Mouse (Mus musculus) thymus, postnatal 10 days (tissue): ENCODE results near the gene Olfr832.
"Not testable (repeated sequence)": the region's sequence is repeated elsewhere in the genome, so short reads cannot be mapped to it uniquely, and the experiment has no call there.

Source experiments
- DNase-seq, 2 experiments: peaks; one replicate each; pipeline ENCODE4 v3.0.0; 2021; ENCODE audit warnings: low spot score in 2 of 2

The Olfr832 gene

DNA sequence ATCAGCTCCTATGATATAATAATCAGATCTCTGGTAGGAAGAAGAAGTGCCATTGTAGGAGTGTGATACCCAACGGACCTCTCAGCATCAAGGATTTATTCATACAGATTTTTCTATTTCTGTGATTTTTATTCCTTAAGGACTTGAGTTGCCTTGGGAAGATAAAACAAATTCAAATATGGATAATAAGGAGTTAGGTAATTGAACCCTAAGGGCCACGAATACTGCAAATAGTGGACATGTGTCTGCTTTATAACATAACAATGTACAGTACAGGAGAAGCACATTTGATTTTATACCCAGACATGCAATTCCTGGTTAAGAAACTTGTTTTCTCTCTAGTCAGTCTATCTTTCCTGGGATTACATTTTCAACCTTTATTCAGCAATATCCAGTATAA is at the start of gene Olfr832:
Gene Olfr832, plus strand, starts transcription at position 301 of the 400 bp plus-strand sequence.
- not testable (repeated sequence) for DNase-seq

DNA sequence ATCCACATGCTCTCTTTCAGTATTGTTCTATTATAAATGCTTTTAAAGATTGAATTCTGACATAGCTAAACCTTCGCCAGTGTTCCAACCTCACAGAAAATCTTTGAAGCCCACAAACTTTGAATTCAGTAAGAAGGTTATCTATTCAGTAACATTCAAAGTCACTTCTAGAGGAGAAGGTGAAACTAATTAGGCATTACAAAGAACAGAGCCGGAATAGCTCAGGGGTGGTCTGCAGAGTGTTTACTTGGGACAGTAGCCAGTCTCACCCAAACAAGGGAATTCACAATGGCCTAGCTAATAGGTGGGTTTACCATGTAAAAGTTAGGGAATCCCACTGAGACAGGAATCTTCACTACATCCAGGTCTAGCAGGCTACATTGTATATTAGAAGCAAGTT is 29.2 kb upstream of the Olfr832 start:
- not testable (repeated sequence) for DNase-seq

DNA sequence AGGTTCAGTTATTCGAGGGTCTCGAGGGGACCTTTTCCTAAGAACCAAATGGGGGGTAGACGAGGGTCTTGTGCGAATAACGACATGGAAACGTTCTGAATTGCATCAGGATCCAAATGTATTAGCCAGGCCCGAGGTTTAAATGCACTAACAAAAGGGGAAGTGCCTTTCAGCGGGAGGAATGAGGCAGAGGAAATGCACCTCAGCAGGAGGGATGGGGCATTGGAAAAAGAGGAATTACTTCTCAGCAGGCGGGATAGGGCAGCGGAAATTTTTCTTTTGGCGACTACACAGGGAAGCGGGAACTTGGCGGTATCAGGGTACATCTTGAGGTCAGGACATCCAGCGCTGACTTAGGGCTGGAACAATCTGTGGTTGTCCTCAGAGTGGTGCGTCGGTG is 9.0 kb upstream of the Olfr832 start:
- DNase-seq = not testable (repeated sequence)

DNA sequence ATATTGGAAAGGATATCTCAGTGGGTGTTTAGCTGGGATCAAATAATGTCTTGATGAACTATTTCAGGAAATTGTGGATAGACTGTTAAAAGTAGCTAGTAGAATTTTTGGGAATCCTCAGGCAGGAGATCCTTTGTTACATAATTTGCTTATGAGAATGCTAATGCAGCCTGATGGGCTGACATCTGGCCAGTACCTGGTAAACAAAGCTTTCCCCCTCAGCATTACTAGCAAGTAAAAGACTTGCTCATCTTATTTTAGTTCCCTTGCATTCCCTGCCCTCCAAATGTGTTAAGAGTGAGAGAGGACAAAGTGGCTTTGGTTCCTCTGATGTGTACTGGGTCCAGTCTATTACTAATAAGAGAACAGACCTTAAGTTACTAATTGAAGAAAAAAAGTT is 25.1 kb downstream of the Olfr832 start:
- DNase-seq = no peak

DNA sequence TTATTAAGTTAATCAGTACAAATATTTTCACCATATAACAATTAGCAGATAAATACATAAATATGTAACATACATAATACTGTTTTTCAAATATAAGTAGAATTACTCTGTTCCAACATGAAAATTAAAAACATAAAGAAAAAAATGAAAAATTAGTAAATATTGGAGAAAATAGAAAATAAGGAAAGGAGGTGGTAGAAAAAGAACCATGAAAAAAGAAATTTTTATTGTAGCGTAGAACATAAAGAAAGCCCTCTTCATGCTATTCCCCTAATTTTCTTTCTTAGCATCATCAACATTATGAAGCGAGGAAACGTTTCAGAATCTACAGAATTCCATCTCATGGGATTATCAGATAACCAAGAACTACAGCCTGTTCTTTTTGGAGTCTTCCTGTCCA is 50.8 kb downstream of the Olfr832 start, which contains the start of gene Olfr834:
Gene Olfr834, plus strand, starts transcription at position 301 of the 400 bp plus-strand sequence.
- no peak for DNase-seq
